Mouse (Mus musculus): ENCODE measurements around the gene Itgb5.

- TF ChIP-seq KAT2A (conservative IDR thresholded peaks at IDR 0.05; ENCODE audit: low read depth, low read length) (no peak), CTCF (IDR thresholded peaks at IDR 0.05 in 2 of 3, conservative IDR thresholded peaks at IDR 0.05 in 1 of 3; ENCODE audit: control insufficient read depth in 1 of 3, insufficient read depth in 1 of 3, low read depth in 2 of 3, low read length in 3 of 3, poor library complexity in 1 of 3, severe bottlenecking in 1 of 3) (no peak), ZNF384 (IDR thresholded peaks at IDR 0.05; ENCODE audit: low read depth, low read length) (no peak), POLR2A (IDR thresholded peaks at IDR 0.05; ENCODE audit: control insufficient read depth in 1 of 2, insufficient read depth in 1 of 2, low read depth in 1 of 2, low read length in 2 of 2, poor library complexity in 1 of 2) (no peak), EP300 (IDR thresholded peaks at IDR 0.05; ENCODE audit: low read depth in 1 of 2, low read length in 2 of 2) (no peak), RAD21 (IDR thresholded peaks at IDR 0.05; ENCODE audit: low read depth, low read length) (no peak), GATA1 (IDR thresholded peaks at IDR 0.05; ENCODE audit: low read depth, low read length) (no peak), NRF1 (IDR thresholded peaks at IDR 0.05; ENCODE audit: insufficient read depth, low read depth, low read length, poor library complexity, severe bottlenecking) (no peak), ELF1 (IDR thresholded peaks at IDR 0.05; ENCODE audit: low read depth, low read length) (no peak), NELFE (IDR thresholded peaks at IDR 0.05; ENCODE audit: low read depth, low read length) (no peak), TAL1 (IDR thresholded peaks at IDR 0.05; ENCODE audit: low read length) (no peak), E2F4 (IDR thresholded peaks at IDR 0.05; ENCODE audit: borderline replicate concordance, low read depth, low read length) (no peak)
Measured at GRCm38 (mm10) chr16:33887981-33888380, 58.5 kb downstream of the Itgb5 start.
